Mouse (Mus musculus) limb, embryonic 12.5 days (tissue): ENCODE measurements around the gene Naaa. TPM values are rescaled to one million over a fixed set of nuclear protein-coding genes. Genes with fewer than 3 reads are reported as not detected.

Source experiments
- ATAC-seq: fragments of 200-750 bp; cut with Nextera tagmentation; 2 replicates; pipeline ENCODE4 v1.8.0; 2017; ENCODE audit warnings: low read depth, moderate TSS enrichment; ENCODE audit not compliant: insufficient number of reproducible peaks, insufficient read depth, low FRiP score, low TSS enrichment
- H3K27ac ChIP-seq: fragments of 300-500 bp; sonication (generic); 2 replicates; pipeline ENCODE4 v1.5.1; 2016; ENCODE audit warnings: mild to moderate bottlenecking, moderate library complexity
- H3K27me3 ChIP-seq: fragments of 300-500 bp; sonication (generic); 2 replicates; pipeline ENCODE4 v1.6.1; 2016; ENCODE audit warnings: mild to moderate bottlenecking, moderate library complexity
- H3K36me3 ChIP-seq: fragments of 300-500 bp; sonication (generic); 2 replicates; pipeline ENCODE4 v1.6.1; 2016; ENCODE audit warnings: mild to moderate bottlenecking, moderate library complexity
- H3K4me1 ChIP-seq: fragments of 300-500 bp; sonication (generic); replicated peaks from 2 replicates; pipeline ENCODE4 v1.6.1; 2016
- H3K4me2 ChIP-seq: fragments of 300-500 bp; sonication (generic); 2 replicates; pipeline ENCODE4 v1.6.1; 2016; ENCODE audit warnings: mild to moderate bottlenecking, moderate library complexity
- H3K4me3 ChIP-seq: fragments of 300-500 bp; sonication (generic); replicated peaks from 2 replicates; pipeline ENCODE4 v1.5.1; 2016; ENCODE audit warnings: mild to moderate bottlenecking
- H3K9ac ChIP-seq: fragments of 300-500 bp; sonication (generic); replicated peaks from 2 replicates; pipeline ENCODE4 v1.6.1; 2016; ENCODE audit warnings: mild to moderate bottlenecking, moderate library complexity
- H3K9me3 ChIP-seq: fragments of 300-500 bp; sonication (generic); 2 replicates; pipeline ENCODE4 v1.6.1; 2016; ENCODE audit warnings: mild to moderate bottlenecking, moderate library complexity
- WGBS: fragments of 180-500 bp; shearing (Covaris S2); methylation state at CpG from one replicate; pipeline ENCODE4 v1.1.7; 2016; 5-methylcytosine and 5-hydroxymethylcytosine counted together
- polyA plus RNA-seq: library from polyadenylated mRNA; unstranded; fragments of >200 nt; fragmentation: Nextera tagmentation; extraction: Ambion mirVana; gene quantifications from 2 replicates; pipeline ENCODE4 v1.2.1, GENCODE M21; 2016

Naaa gene
- polyA plus RNA-seq, 1 experiment from 2014 or later: 4.8 TPM

DNA sequence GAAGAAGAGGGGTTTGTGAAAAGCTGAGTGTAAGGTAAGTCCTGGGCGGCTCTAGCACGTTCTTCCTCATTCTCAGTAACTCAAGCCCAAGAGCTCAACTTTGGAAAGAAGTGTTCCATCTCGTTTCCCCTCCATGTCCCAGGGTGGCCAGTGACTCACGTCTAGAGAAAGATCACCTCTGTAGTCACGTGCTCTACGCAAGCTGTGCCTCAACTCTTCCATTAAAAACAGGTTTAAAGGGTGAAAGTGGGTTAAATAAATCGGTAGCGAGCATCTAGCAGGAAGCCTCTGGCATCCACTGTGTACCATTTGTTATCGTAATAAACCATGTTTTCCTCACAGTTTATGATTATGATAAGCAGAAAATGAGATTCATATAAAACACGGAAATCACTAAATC, 46.1 kb downstream of the Naaa start:
- no peaks in the 10 kb centered on the region for H3K36me3 ChIP-seq
- H3K27me3 ChIP-seq: no peaks in the 10 kb centered on the region
- H3K4me3 ChIP-seq: no peak overlapping the region
- ATAC-seq: no peak
- no peaks in the 10 kb centered on the region for H3K4me1 ChIP-seq
- H3K9ac ChIP-seq: no peak overlapping the region
- H3K27ac ChIP-seq: no peak overlapping the region
- 84% methylated on average over 10 of the region's 10 CpGs for WGBS
- H3K9me3 ChIP-seq: no peaks in the 10 kb centered on the region
- no peak overlapping the region for H3K4me2 ChIP-seq

DNA sequence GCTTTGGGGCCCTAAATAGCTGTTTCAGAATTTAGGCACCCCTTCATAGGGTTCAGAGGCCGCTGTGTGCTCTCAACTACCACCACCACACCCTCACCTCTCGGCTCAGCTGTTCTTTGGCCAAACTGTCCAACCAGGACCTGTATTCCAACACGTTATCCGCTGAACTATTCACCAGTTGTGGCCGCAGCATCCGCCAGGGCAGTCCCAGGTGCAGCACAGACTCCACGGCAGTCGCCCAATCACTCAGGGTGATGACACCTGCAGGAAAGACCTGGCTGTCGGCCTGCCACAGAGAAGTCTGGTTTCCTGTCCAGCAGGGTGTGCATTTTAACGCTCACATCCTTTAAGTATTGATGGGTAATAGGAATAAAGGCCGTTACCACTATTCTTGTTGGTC, 47.7 kb downstream of the Naaa start:
- ATAC-seq: no peak
- WGBS: 82% methylated on average over 11 of the region's 11 CpGs
- Histone ChIP-seq H3K27ac (no peak overlapping the region), H3K9ac (no peak overlapping the region), H3K4me1 (no peaks in the 10 kb centered on the region), H3K36me3 (no peaks in the 10 kb centered on the region), H3K27me3 (no peaks in the 10 kb centered on the region), H3K4me2 (no peak overlapping the region), H3K4me3 (no peak overlapping the region), H3K9me3 (no peaks in the 10 kb centered on the region)

DNA sequence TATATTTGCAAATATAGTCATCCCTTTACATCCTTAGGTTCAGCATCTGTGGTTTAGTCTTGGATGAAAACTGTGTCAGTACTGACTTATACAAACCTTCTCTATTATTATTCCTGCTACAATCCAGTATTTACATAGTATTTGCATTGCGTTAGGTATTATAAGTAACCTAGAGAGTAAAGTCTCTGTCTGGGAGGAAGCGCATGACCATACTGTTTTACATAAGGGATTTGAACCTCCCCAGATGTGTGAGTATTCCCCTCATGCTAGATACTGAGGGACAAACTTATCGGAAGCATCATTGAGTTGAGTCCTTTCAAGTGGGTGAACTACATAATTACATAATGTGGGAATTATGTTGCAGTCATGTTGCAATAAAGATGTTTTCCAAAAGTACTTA, 48.5 kb downstream of the Naaa start:
- no peak for ATAC-seq
- no peak overlapping the region for H3K27ac ChIP-seq
- no peak overlapping the region for H3K9ac ChIP-seq
- no peaks in the 10 kb centered on the region for H3K9me3 ChIP-seq
- H3K36me3 ChIP-seq: no peaks in the 10 kb centered on the region
- no peak overlapping the region for H3K4me3 ChIP-seq
- no peaks in the 10 kb centered on the region for H3K27me3 ChIP-seq
- no peak overlapping the region for H3K4me2 ChIP-seq
- no peaks in the 10 kb centered on the region for H3K4me1 ChIP-seq
- 95% methylated on average over 3 of the region's 3 CpGs for WGBS

DNA sequence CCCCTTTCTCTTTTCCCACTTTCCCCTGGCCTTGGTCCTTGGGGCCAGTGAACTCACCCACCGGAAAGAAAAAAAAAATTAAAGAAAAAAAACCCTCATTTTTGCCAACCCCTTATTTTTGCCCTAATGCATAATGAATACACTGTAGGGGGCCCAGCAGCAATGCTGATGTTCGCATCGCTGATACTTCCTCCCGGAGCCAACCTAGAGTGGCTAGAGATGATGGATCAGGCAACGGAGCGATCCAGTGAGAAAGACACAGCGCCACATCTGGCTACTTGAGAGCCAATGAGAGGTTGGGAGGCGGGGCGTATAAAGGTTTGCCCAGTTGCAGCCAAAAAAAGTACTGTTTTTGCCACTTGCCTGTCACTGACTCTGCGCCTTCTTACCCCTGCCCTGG, 49.2 kb downstream of the Naaa start:
- Histone ChIP-seq H3K36me3 (no peaks in the 10 kb centered on the region), H3K9me3 (no peaks in the 10 kb centered on the region), H3K4me2 (no peak overlapping the region), H3K4me1 (no peaks in the 10 kb centered on the region), H3K4me3 (no peak overlapping the region), H3K9ac (no peak overlapping the region), H3K27me3 (no peaks in the 10 kb centered on the region), H3K27ac (no peak overlapping the region)
- WGBS: 41% methylated on average over 10 of the region's 10 CpGs
- no peak for ATAC-seq

DNA sequence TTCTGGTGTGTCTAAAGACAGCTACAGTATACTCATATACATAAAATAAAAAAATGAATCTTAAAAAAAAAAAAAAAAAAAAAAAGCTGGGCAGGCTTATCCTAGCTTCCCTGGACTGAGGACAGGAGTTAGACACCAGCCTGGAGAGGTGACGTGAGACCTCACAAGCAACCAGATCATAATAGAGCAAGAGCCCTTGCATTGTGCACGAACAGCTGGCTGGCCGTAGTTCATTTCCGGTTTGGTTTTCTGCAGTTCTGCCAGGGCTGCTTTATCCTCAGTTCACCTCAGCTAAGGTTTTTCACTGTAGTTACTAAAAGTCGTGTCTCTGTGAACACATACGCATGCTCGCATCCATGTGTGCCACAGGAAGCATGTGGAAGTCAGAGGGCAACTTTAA, 50.2 kb downstream of the Naaa start:
- WGBS: 87% methylated on average over 7 of the region's 7 CpGs
- Histone ChIP-seq H3K4me1 (no peaks in the 10 kb centered on the region), H3K4me2 (no peak overlapping the region), H3K27ac (no peak overlapping the region), H3K9ac (no peak overlapping the region), H3K27me3 (no peaks in the 10 kb centered on the region), H3K4me3 (no peak overlapping the region), H3K9me3 (no peaks in the 10 kb centered on the region), H3K36me3 (no peaks in the 10 kb centered on the region)
- ATAC-seq: no peak

DNA sequence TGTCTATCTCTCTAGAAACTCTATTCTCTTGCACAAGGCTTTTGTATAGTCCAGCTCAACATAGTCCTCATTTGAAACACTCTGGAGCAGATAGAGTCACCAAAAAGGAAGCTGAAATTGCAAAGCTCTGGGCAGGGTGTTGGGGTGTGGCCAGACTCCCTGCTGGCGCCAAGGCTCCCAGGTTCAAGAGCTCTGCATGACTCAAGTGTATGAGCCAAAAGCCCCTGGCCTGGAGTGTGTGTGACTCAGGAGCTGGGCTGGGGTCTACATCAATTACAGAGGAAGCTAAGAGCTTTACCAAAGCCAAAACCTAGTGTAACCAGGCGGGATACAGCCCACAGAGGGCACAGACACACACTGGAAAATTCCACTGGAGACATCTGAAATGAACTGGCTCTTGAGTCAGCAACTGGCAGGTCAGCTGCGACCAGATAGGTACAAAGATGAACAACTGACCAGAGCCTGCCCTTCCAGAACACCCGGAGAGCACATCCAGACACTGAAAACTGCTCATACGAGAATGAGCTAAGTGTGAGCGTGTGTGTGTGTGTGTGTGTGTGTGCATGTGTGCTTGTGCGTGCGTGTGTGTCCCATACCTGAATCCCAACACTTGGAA, 57.6 kb downstream of the Naaa start:
- Histone ChIP-seq H3K36me3 (no peaks in the 10 kb centered on the region), H3K27ac (no peak overlapping the region), H3K4me1 (no peaks in the 10 kb centered on the region), H3K9ac (no peak overlapping the region), H3K9me3 (no peaks in the 10 kb centered on the region), H3K4me2 (no peak overlapping the region), H3K27me3 (no peaks in the 10 kb centered on the region), H3K4me3 (no peak overlapping the region)
- ATAC-seq: no peak
- 92% methylated on average over 8 of the region's 8 CpGs for WGBS

DNA sequence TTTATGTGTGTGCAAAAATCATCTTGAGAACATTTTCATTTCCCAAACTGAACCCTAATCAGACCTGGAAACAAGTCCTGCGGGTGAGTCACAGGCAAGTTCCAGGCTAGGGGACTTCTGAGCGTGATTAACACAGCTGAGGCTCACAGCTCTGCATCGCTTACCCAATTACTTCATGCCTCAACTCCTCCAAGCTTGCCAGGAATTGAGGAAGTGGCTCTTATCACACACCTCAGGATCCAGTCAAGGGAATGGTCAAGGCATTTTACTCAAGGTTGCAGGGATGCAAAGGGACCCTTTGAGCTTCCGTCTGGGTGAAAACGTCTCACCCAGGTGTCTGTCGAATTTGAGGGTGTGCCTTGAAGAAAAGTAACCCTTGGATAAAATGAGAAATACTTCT, 58.1 kb downstream of the Naaa start:
- 74% methylated on average over 6 of the region's 6 CpGs for WGBS
- H3K9me3 ChIP-seq: no peaks in the 10 kb centered on the region
- H3K27ac ChIP-seq: no peak overlapping the region
- H3K4me1 ChIP-seq: no peaks in the 10 kb centered on the region
- no peaks in the 10 kb centered on the region for H3K27me3 ChIP-seq
- no peak overlapping the region for H3K9ac ChIP-seq
- no peak overlapping the region for H3K4me2 ChIP-seq
- no peaks in the 10 kb centered on the region for H3K36me3 ChIP-seq
- no peak overlapping the region for H3K4me3 ChIP-seq
- ATAC-seq: no peak

GRCm38 (mm10) chr5:92218915-92219793, 58.8 kb downstream of the Naaa start:
- Histone ChIP-seq H3K36me3 (no peaks in the 10 kb centered on the region), H3K4me2 (no peak overlapping the region), H3K9me3 (no peaks in the 10 kb centered on the region), H3K27ac (no peak overlapping the region), H3K9ac (no peak overlapping the region), H3K27me3 (no peaks in the 10 kb centered on the region), H3K4me1 (no peaks in the 10 kb centered on the region), H3K4me3 (no peak overlapping the region)
- WGBS: 60% methylated on average over 17 of the region's 17 CpGs
- no peak for ATAC-seq

GRCm38 (mm10) chr5:92215308-92215707, 62.7 kb downstream of the Naaa start, which contains the start of gene U90926:
Gene U90926, minus strand, starts transcription at chr5:92215408.
- Histone ChIP-seq H3K9ac (no peak within 1 kb of the TSS), H3K4me2 (no peak within 1 kb of the TSS), H3K36me3 (no peaks in the 10 kb centered on the region), H3K9me3 (no peaks in the 10 kb centered on the region), H3K27me3 (no peaks in the 10 kb centered on the region), H3K4me1 (no peaks in the 10 kb centered on the region), H3K27ac (no peak within 1 kb of the TSS), H3K4me3 (no peak within 1 kb of the TSS)
- 92% methylated on average over 4 of the region's 4 CpGs for WGBS
- ATAC-seq: no peak

GRCm38 (mm10) chr5:92212231-92212630, 65.7 kb downstream of the Naaa start:
- Histone ChIP-seq H3K27me3 (no peaks in the 10 kb centered on the region), H3K9ac (no peak overlapping the region), H3K9me3 (no peaks in the 10 kb centered on the region), H3K4me3 (no peak overlapping the region), H3K4me1 (no peaks in the 10 kb centered on the region), H3K4me2 (no peak overlapping the region), H3K36me3 (no peaks in the 10 kb centered on the region), H3K27ac (no peak overlapping the region)
- no peak for ATAC-seq
- 95% methylated on average over 4 of the region's 4 CpGs for WGBS

GRCm38 (mm10) chr5:92210205-92210604, 67.8 kb downstream of the Naaa start:
- Histone ChIP-seq H3K4me3 (no peak overlapping the region), H3K4me1 (no peaks in the 10 kb centered on the region), H3K36me3 (peaks cover 6% of the 10 kb centered on the region; the same call in 1 of the 2 replicates), H3K4me2 (no peak overlapping the region), H3K27ac (no peak overlapping the region), H3K27me3 (no peaks in the 10 kb centered on the region), H3K9ac (no peak overlapping the region), H3K9me3 (no peaks in the 10 kb centered on the region)
- no peak for ATAC-seq
- 73% methylated on average over 8 of the region's 8 CpGs for WGBS
